Mouse (Mus musculus) heart, adult 2 months (tissue): ENCODE data around the gene Lhpp.

Experiments used
- CTCF ChIP-seq: fragments of 200-600 bp; IDR thresholded peaks from 2 replicates; pipeline ENCODE4 v1.8.1; 2022; ENCODE audit warnings: antibody characterized with exemption, mild to moderate bottlenecking, moderate library complexity
- EP300 ChIP-seq: fragments of 200-500 bp; IDR thresholded peaks from 2 replicates; pipeline ENCODE4 v1.6.1; 2011; ENCODE audit warnings: low read depth, low read length, control low read depth; ENCODE audit not compliant: insufficient read depth
- POLR2A ChIP-seq: fragments of 200-500 bp; IDR thresholded peaks from 2 replicates; pipeline ENCODE4 v1.6.1; 2011; ENCODE audit warnings: mild to moderate bottlenecking, low read depth, low read length, control low read depth; ENCODE audit not compliant: insufficient read depth

- TF ChIP-seq CTCF (no peak), POLR2A (no peak), EP300 (0 out of 2 replicates have a peak, but pooled peaks have one; percentile 27)
Observed at GRCm38 (mm10) chr7:132659633-132660032, 49.2 kb downstream of the Lhpp start.
